Mouse (Mus musculus) frontal cortex, adult 2 months (tissue): Measurements from ENCODE around the gene Tmem156. TPM values are rescaled to one million over a fixed set of nuclear protein-coding genes. Genes with fewer than 3 reads are reported as not detected.

Source experiments
- DNase-seq, 2 experiments: peaks; one replicate each; pipeline ENCODE4 v3.0.0; 2022; ENCODE audit warnings: low spot score in 1 of 2; ENCODE audit errors: extremely low spot score in 1 of 2
- polyA plus RNA-seq: library from polyadenylated mRNA; depleted of rRNA; stranded (reverse); fragments of >200 nt; gene quantifications from 2 replicates; pipeline ENCODE4 v1.2.3, GENCODE M21; 2012; rRNA removed

The Tmem156 gene
- polyA plus RNA-seq, 1 experiment, result 0.40 TPM

- DNase-seq, result no peak
These were observed 85.9 kb downstream of the Tmem156 start for GRCm38 (mm10) chr5:65006011-65006491.

GRCm38 (mm10) chr5:65005251-65005650 lies 86.7 kb downstream of the Tmem156 start:
- no peak for DNase-seq

Other genes with a start within 250 kb of the Tmem156 start
- gene Tlr1, start 158.6 kb downstream of the Tmem156 start, polyA plus RNA-seq, result 0.67 and 0.70 TPM in 2 replicates
- 0.96 and 1.1 TPM in 2 replicates for gene Tlr6, start 132.0 kb downstream of the Tmem156 start, polyA plus RNA-seq
- gene Fam114a1, start 122.1 kb downstream of the Tmem156 start, polyA plus RNA-seq, result 6.2 and 6.4 TPM in 2 replicates
- gene Klhl5, start 15.4 kb upstream of the Tmem156 start, polyA plus RNA-seq, result 55.7 and 59.4 TPM in 2 replicates
- 17.5 and 20.7 TPM in 2 replicates for gene Wdr19, start 107.6 kb upstream of the Tmem156 start, polyA plus RNA-seq
- 21.5 and 22.1 TPM in 2 replicates for gene Rfc1, start 243.5 kb upstream of the Tmem156 start, polyA plus RNA-seq